8 mouse cellular contexts compared by ENCODE assay signal in the genomic region with DNA sequence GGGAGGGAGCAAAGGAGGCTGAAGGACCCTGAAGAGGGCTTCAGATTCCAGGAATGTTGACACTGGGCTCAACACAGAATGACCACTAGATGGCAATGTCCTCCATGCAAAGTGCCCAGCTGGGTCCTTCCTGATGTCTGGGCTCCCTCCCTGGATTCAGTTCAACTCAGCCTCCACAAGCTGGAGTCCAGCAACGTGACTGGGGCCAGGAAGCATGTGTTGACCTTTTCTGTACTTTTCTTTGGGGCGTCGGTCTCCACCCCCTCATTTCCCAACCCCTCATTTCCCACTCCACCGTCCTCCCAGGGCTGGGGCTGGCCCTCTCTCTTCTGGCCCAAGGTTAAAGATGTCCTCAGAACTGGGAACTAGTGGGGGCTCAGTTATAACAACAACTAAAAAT. TPM values are rescaled to one million over a fixed set of nuclear protein-coding genes. Genes with fewer than 3 reads are reported as not detected.
DNase-seq lines count a peak whose midpoint lies in the region; ATAC-seq and TF ChIP-seq lines count a peak whose summit lies in the region.

No protein-coding gene starts in this region.

- no peaks in the 10 kb centered on the region for H3K27me3 ChIP-seq in forebrain, embryonic 14.5 days (replicated peaks; ENCODE audit: control insufficient read depth, insufficient read depth, low read length)
- H3K27me3 ChIP-seq in liver, embryonic 14.5 days (ENCODE audit: control insufficient read depth, insufficient read depth, low read length), result no peaks in the 10 kb centered on the region
- H3K27me3 ChIP-seq in neural tube, embryonic 13.5 days, result no peaks in the 10 kb centered on the region

- H3K27ac ChIP-seq in ES-E14 (ENCODE audit: insufficient read depth, low read depth, low read length, poor library complexity, severe bottlenecking), result no peak overlapping the region
- no peak overlapping the region for H3K27ac ChIP-seq in forebrain, embryonic 14.5 days (ENCODE audit: low read depth, low read length)
- no peak overlapping the region for H3K27ac ChIP-seq in liver, embryonic 14.5 days
- H3K27ac ChIP-seq in neural tube, embryonic 13.5 days (replicated peaks), result no peak overlapping the region

- no peak overlapping the region for H3K4me2 ChIP-seq in forebrain, embryonic 14.5 days (ENCODE audit: low read length)
- no peak overlapping the region for H3K4me2 ChIP-seq in liver, embryonic 14.5 days (ENCODE audit: low read depth)
- no peak overlapping the region for H3K4me2 ChIP-seq in neural tube, embryonic 13.5 days

- peak; percentile 28 for DNase-seq in ES-E14 (ENCODE audit: low read depth, low spot score)
- DNase-seq in cerebellum, adult 11 months, result peak; percentile 61
- peak; percentile 92 for DNase-seq in forebrain, embryonic 14.5 days (ENCODE audit: low spot score)
- peak; percentile 89 to 90 for DNase-seq in heart, postnatal 10 days
- DNase-seq in kidney, postnatal 4 days, result peak; percentile 77 to 87
- DNase-seq in liver, embryonic 14.5 days (ENCODE audit: low read depth in 3 of 3, low spot score in 3 of 3), result peak; percentile 19 to 26 (median 19)
- DNase-seq in testis, postnatal 10 days (ENCODE audit: low spot score), result peak; percentile 70

- no peak for TF ChIP-seq EP300 in liver, embryonic 14.5 days (IDR thresholded peaks at IDR 0.05; ENCODE audit: low read depth)

- peak; percentile 96 for TF ChIP-seq CTCF in liver, embryonic 14.5 days (IDR thresholded peaks at IDR 0.05; ENCODE audit: low read depth)

- in situ Hi-C loops in ES-E14 (cut with MboI; ENCODE audit: low sequenced_read_pairs in 2 of 2, unreplicated experiment in 2 of 2), result loop anchor here (10.0 kb wide), 1 partner anchor 400 kb away; no protein-coding TSS in a partner anchor

- no peak overlapping the region for H3K9ac ChIP-seq in ES-E14 (ENCODE audit: insufficient read depth, low read depth, low read length, poor library complexity, severe bottlenecking)
- no peak overlapping the region for H3K9ac ChIP-seq in forebrain, embryonic 14.5 days (ENCODE audit: low read length)
- no peak overlapping the region for H3K9ac ChIP-seq in liver, embryonic 14.5 days (replicated peaks)
- H3K9ac ChIP-seq in neural tube, embryonic 13.5 days, result no peak overlapping the region

- intact Hi-C loops in heart, postnatal 10 days (cut with DNase I), result loop anchor here (1.0 to 5.0 kb wide), 5 partner anchors 92 to 398 kb away; no protein-coding TSS in a partner anchor

- H3K9me3 ChIP-seq in ES-E14 (ENCODE audit: control insufficient read depth, insufficient read depth, low read depth, low read length), result no peaks in the 10 kb centered on the region
- H3K9me3 ChIP-seq in forebrain, embryonic 14.5 days (replicated peaks; ENCODE audit: control insufficient read depth, low read length), result no peaks in the 10 kb centered on the region
- H3K9me3 ChIP-seq in liver, embryonic 14.5 days (ENCODE audit: control insufficient read depth, low read length), result no peaks in the 10 kb centered on the region
- H3K9me3 ChIP-seq in neural tube, embryonic 13.5 days, result no peaks in the 10 kb centered on the region

- H3K4me1 ChIP-seq in ES-E14 (ENCODE audit: control insufficient read depth in 2 of 2, insufficient read depth in 2 of 2, low read length in 2 of 2, poor library complexity in 1 of 2), result no peaks in the 10 kb centered on the region
- H3K4me1 ChIP-seq in forebrain, embryonic 14.5 days (ENCODE audit: control insufficient read depth, insufficient read depth, low read length), result no peaks in the 10 kb centered on the region
- H3K4me1 ChIP-seq in liver, embryonic 14.5 days (replicated peaks; ENCODE audit: control insufficient read depth in 2 of 2, insufficient read depth in 2 of 2, low read length in 1 of 2), result no peaks in the 10 kb centered on the region
- H3K4me1 ChIP-seq in neural tube, embryonic 13.5 days (replicated peaks), result peaks cover 8% of the 10 kb centered on the region; the same call in 1 of the 2 replicates

- no peak overlapping the region for H3K4me3 ChIP-seq in ES-E14 (ENCODE audit: insufficient read depth in 1 of 2, low read depth in 1 of 2, low read length in 2 of 2, poor library complexity in 1 of 2, severe bottlenecking in 1 of 2)
- no peak overlapping the region for H3K4me3 ChIP-seq in forebrain, embryonic 14.5 days (ENCODE audit: low read depth, low read length)
- H3K4me3 ChIP-seq in liver, embryonic 14.5 days (ENCODE audit: insufficient read depth in 1 of 2, low read depth in 2 of 2, low read length in 2 of 2), result no peak overlapping the region
- H3K4me3 ChIP-seq in neural tube, embryonic 13.5 days, result no peak overlapping the region

- no peaks in the 10 kb centered on the region for H3K36me3 ChIP-seq in ES-E14 (ENCODE audit: control insufficient read depth, insufficient read depth, low read length, poor library complexity, severe bottlenecking)
- no peaks in the 10 kb centered on the region for H3K36me3 ChIP-seq in forebrain, embryonic 14.5 days (ENCODE audit: control insufficient read depth, insufficient read depth, low read length)
- no peaks in the 10 kb centered on the region for H3K36me3 ChIP-seq in liver, embryonic 14.5 days (replicated peaks; ENCODE audit: control insufficient read depth, insufficient read depth, low read depth)
- H3K36me3 ChIP-seq in neural tube, embryonic 13.5 days, result peaks cover 8% of the 10 kb centered on the region

- 12% methylated on average over 4 of the region's 4 CpGs for WGBS in forebrain, embryonic 14.5 days
- 14% methylated on average over 4 of the region's 4 CpGs for WGBS in liver, embryonic 14.5 days (ENCODE audit: insufficient replicate concordance)
- 6% methylated on average over 4 of the region's 4 CpGs for WGBS in neural tube, embryonic 13.5 days

- ATAC-seq in forebrain, embryonic 14.5 days, result peak; percentile 87
- ATAC-seq in liver, embryonic 14.5 days (ENCODE audit: insufficient read depth), result peak; percentile 53
- ATAC-seq in neural tube, embryonic 13.5 days (ENCODE audit: low read depth), result peak; percentile 78

TF ChIP-seq in ES-E14, 5 proteins besides CTCF, POLR2A, EP300 and RAD21:
- peak; percentile 93 for TF ChIP-seq ZC3H11A (IDR thresholded peaks at IDR 0.05; ENCODE audit: borderline replicate concordance, low read depth, low read length)
- TF ChIP-seq HCFC1 (IDR thresholded peaks at IDR 0.05; ENCODE audit: borderline replicate concordance, insufficient read depth, low read length), result no peak

RNA-seq across cellular contexts. Expression of gene Fbxo7, which starts 43.2 kb away (rescaled TPM):
- 16.3 and 19.3 TPM in 2 replicates for total RNA-seq in ES-E14 (2012; rRNA removed)
- 15.8 and 17.1 TPM in 2 replicates for polyA plus RNA-seq in forebrain, embryonic 14.5 days (2014; fragmentation: Nextera tagmentation; extraction: Ambion mirVana)
- 10 to 100 TPM; 15.1 to 17.6 TPM for total RNA-seq in heart, postnatal 10 days (2021)
- polyA plus RNA-seq in liver, embryonic 14.5 days (2012; rRNA removed), result 38.1 and 42.1 TPM in 2 replicates
- polyA plus RNA-seq in liver, embryonic 14.5 days (2014; fragmentation: Nextera tagmentation; extraction: Ambion mirVana), result 67.2 and 74.0 TPM in 2 replicates
- 21.3 and 26.0 TPM in 2 replicates for polyA plus RNA-seq in neural tube, embryonic 13.5 days (2015; fragmentation: Nextera tagmentation; extraction: Ambion mirVana)

RNA-seq across cellular contexts. Expression of gene Bpifc, which starts 53.2 kb away (rescaled TPM):
- total RNA-seq in ES-E14 (2012; rRNA removed), result not detected in 2 replicates
- polyA plus RNA-seq in forebrain, embryonic 14.5 days (2014; fragmentation: Nextera tagmentation; extraction: Ambion mirVana), result not detected in 2 replicates
- not detected for total RNA-seq in heart, postnatal 10 days (2021)
- polyA plus RNA-seq in liver, embryonic 14.5 days (2012; rRNA removed), result 0.01 and 0.02 TPM in 2 replicates
- not detected in 2 replicates for polyA plus RNA-seq in liver, embryonic 14.5 days (2014; fragmentation: Nextera tagmentation; extraction: Ambion mirVana)
- polyA plus RNA-seq in neural tube, embryonic 13.5 days (2015; fragmentation: Nextera tagmentation; extraction: Ambion mirVana), result not detected in 2 replicates

Comparison
In these comparisons a context has a peak if more than half of its experiments do, and no peak if none do; other contexts are left out.
1. DNase-seq: peak in every context shown above with its lines; median percentile 92 in forebrain, embryonic 14.5 days; 90 in heart, postnatal 10 days; 82 in kidney, postnatal 4 days; 70 in testis, postnatal 10 days; 61 in cerebellum, adult 11 months; 28 in ES-E14; 19 in liver, embryonic 14.5 days.